Comparison of ENCODE assay signal across 10 mouse cellular contexts in genomic region chr2:179762521-179763305, GRCm38 (mm10).
DNase-seq lines count a peak whose midpoint lies in the region; ATAC-seq and TF ChIP-seq lines count a peak whose summit lies in the region.
"Had no signal": no experiment of that assay in that cellular context is flagged by ENCODE, and none has a peak within 500 bp of the region (broad histone marks: within the 10 kb centered on the region; RNA-seq: fewer than 3 reads in every experiment).

No protein-coding gene starts in this region.

- no peak for TF ChIP-seq EP300 in stomach, postnatal 0 days (optimal IDR thresholded peaks at IDR 0.05)

- H3K27ac ChIP-seq in embryonic facial prominence, embryonic 14.5 days (replicated peaks; ENCODE audit: low read depth, low read length): no peak overlapping the region
- H3K27ac ChIP-seq in embryonic facial prominence, embryonic 10.5 days (replicated peaks): no peak overlapping the region
- no peak overlapping the region for H3K27ac ChIP-seq in layer of hippocampus, adult 2 months
- H3K27ac ChIP-seq in stomach, postnatal 0 days (replicated peaks): no peak overlapping the region

- H3K9ac ChIP-seq in embryonic facial prominence, embryonic 14.5 days (ENCODE audit: low read depth, low read length): no peak overlapping the region
- H3K9ac ChIP-seq in stomach, postnatal 0 days (ENCODE audit: low read length): no peak overlapping the region
- H3K9ac ChIP-seq: lung, embryonic 14.5 days had no signal

- ATAC-seq in embryonic facial prominence, embryonic 14.5 days (ENCODE audit: low read depth): peak; percentile 4; the same call in 1 of the 2 replicates
- ATAC-seq in stomach, postnatal 0 days (ENCODE audit: low FRiP score, low TSS enrichment): no peak

- H3K9me3 ChIP-seq in embryonic facial prominence, embryonic 14.5 days (ENCODE audit: control insufficient read depth, low read length): no peaks in the 10 kb centered on the region
- H3K9me3 ChIP-seq in embryonic facial prominence, embryonic 10.5 days: no peaks in the 10 kb centered on the region
- no peaks in the 10 kb centered on the region for H3K9me3 ChIP-seq in stomach, postnatal 0 days (ENCODE audit: control insufficient read depth, low read length)

- TF ChIP-seq CTCF in layer of hippocampus, adult 2 months (conservative IDR thresholded peaks at IDR 0.05): peak; percentile 56
- peak; percentile 40 for TF ChIP-seq CTCF in stomach, postnatal 0 days (IDR thresholded peaks at IDR 0.05; ENCODE audit: low read depth)

- no peaks in the 10 kb centered on the region for H3K4me1 ChIP-seq in embryonic facial prominence, embryonic 14.5 days (ENCODE audit: control insufficient read depth, insufficient read depth, low read length)
- peaks cover 32% of the 10 kb centered on the region for H3K4me1 ChIP-seq in embryonic facial prominence, embryonic 10.5 days
- no peaks in the 10 kb centered on the region for H3K4me1 ChIP-seq in stomach, postnatal 0 days (replicated peaks; ENCODE audit: control insufficient read depth, insufficient read depth)

- no peak overlapping the region for H3K4me3 ChIP-seq in embryonic facial prominence, embryonic 14.5 days (ENCODE audit: low read depth, low read length)
- no peak overlapping the region for H3K4me3 ChIP-seq in embryonic facial prominence, embryonic 10.5 days
- H3K4me3 ChIP-seq in layer of hippocampus, adult 2 months: no peak overlapping the region
- no peak overlapping the region for H3K4me3 ChIP-seq in stomach, postnatal 0 days (ENCODE audit: low read depth, low read length)
- H3K4me3 ChIP-seq: myocyte had no signal

- DNase-seq in embryonic facial prominence, embryonic 14.5 days (ENCODE audit: low spot score): no peak
- no peak for DNase-seq in embryonic facial prominence, embryonic 10.5 days (ENCODE audit: low spot score)
- DNase-seq in right cerebral cortex, adult 18-20 months: peak; percentile 46
- no peak for DNase-seq in right cerebral cortex, postnatal 14 days
- peak; percentile 35 to 38 for DNase-seq in layer of hippocampus, adult 2 months (ENCODE audit: low spot score in 2 of 2)
- no peak for DNase-seq in stomach, postnatal 0 days (ENCODE audit: low spot score)
- DNase-seq in ovary, postnatal 36 days (ENCODE audit: low spot score): no peak
- no peak for DNase-seq in spleen, postnatal 4 days (ENCODE audit: low spot score in 2 of 2)
- DNase-seq: lung, embryonic 14.5 days had no signal

- H3K27me3 ChIP-seq in embryonic facial prominence, embryonic 14.5 days (replicated peaks; ENCODE audit: control insufficient read depth, insufficient read depth, low read length): peaks cover 16% of the 10 kb centered on the region
- peaks cover 24% of the 10 kb centered on the region for H3K27me3 ChIP-seq in embryonic facial prominence, embryonic 10.5 days (replicated peaks; ENCODE audit: low read depth, poor library complexity, severe bottlenecking)
- no peaks in the 10 kb centered on the region for H3K27me3 ChIP-seq in stomach, postnatal 0 days (ENCODE audit: control insufficient read depth, insufficient read depth, low read length)

- H3K36me3 ChIP-seq in embryonic facial prominence, embryonic 14.5 days (ENCODE audit: control insufficient read depth, insufficient read depth, low read length): no peaks in the 10 kb centered on the region
- no peaks in the 10 kb centered on the region for H3K36me3 ChIP-seq in embryonic facial prominence, embryonic 10.5 days (replicated peaks)
- H3K36me3 ChIP-seq in stomach, postnatal 0 days (ENCODE audit: control insufficient read depth, insufficient read depth, low read length): no peaks in the 10 kb centered on the region

- 63% methylated on average over 13 of the region's 13 CpGs for WGBS in embryonic facial prominence, embryonic 14.5 days
- 77% methylated on average over 13 of the region's 13 CpGs for WGBS in embryonic facial prominence, embryonic 10.5 days
- WGBS in stomach, postnatal 0 days: 60% methylated on average over 13 of the region's 13 CpGs

- H3K4me2 ChIP-seq in embryonic facial prominence, embryonic 14.5 days (ENCODE audit: low read depth, low read length): no peak overlapping the region
- no peak overlapping the region for H3K4me2 ChIP-seq in stomach, postnatal 0 days (replicated peaks; ENCODE audit: low read depth)
- H3K4me2 ChIP-seq: lung, embryonic 14.5 days had no signal

Comparison
In these comparisons a context has a peak if more than half of its experiments do, and no peak if none do; other contexts are left out.
1. DNase-seq: peak in right cerebral cortex, adult 18-20 months (single experiment) and layer of hippocampus, adult 2 months (2 of 2); none in embryonic facial prominence, embryonic 14.5 days (single experiment), embryonic facial prominence, embryonic 10.5 days (single experiment), right cerebral cortex, postnatal 14 days (single experiment), stomach, postnatal 0 days (single experiment), ovary, postnatal 36 days (single experiment) and spleen, postnatal 4 days (0 of 2).